Mouse (Mus musculus) bone marrow macrophage, adult 2 months (primary cell): Measurements from ENCODE around the gene Apold1.

Experiments used
- CTCF ChIP-seq: IDR thresholded peaks from 2 replicates; pipeline ENCODE4 v1.5.1; 2012; ENCODE audit warnings: low read depth, mild to moderate bottlenecking, low read length, moderate library complexity
- POLR2A ChIP-seq: IDR thresholded peaks from 2 replicates; pipeline ENCODE4 v1.6.1; 2012; ENCODE audit warnings: mild to moderate bottlenecking, low read depth, low read length, borderline replicate concordance

DNA sequence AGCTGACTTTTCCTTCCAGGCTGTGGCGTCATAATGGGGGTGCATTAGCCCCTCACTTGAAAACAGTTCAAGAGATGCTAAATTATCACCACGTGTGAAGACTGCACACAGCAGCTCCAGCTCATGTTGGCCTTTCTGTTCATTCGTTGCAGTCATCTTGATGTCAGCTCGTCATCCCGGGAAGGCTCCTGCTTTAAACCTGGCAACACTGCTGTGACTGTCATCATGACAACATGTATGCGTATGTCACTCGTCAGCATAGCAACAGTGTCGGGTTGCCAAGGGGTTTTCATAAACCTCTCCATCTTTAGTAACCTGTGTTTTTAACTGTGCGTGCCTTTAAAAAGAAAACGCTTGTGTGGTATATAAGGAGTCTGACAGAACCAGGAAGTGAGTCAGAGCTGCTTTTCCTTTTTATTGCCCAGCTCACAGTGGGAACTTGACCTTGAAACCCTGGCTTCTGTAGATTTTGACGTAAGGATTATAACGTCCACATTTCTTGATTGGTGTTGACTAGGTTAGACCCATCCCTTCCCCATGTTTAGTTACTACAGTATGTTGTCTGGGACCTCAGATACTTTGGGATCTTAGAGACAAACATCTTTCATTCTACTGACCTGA is 12.6 kb downstream of the Apold1 start:
- TF ChIP-seq CTCF: no peak
- no peak for TF ChIP-seq POLR2A
